Mouse (Mus musculus) embryonic facial prominence, embryonic 14.5 days (tissue): Measurements from ENCODE around the gene Atp6v1a. TPM values are rescaled to one million over a fixed set of nuclear protein-coding genes. Genes with fewer than 3 reads are reported as not detected.

ENCODE experiments used
- ATAC-seq: fragments of 200-750 bp; cut with Nextera tagmentation; 2 replicates; pipeline ENCODE4 v1.8.0; 2017; ENCODE audit warnings: low read depth, moderate number of reproducible peaks, moderate TSS enrichment
- DNase-seq: peaks from one replicate; pipeline ENCODE4 v3.0.0-alpha.2; 2015; ENCODE audit warnings: low spot score
- H3K27ac ChIP-seq: fragments of 300-500 bp; sonication (generic); replicated peaks from 2 replicates; pipeline ENCODE4 v1.5.1; 2014; ENCODE audit warnings: low read depth, mild to moderate bottlenecking, low read length, moderate library complexity
- H3K27me3 ChIP-seq: fragments of 300-500 bp; sonication (generic); replicated peaks from 2 replicates; pipeline ENCODE4 v1.6.1; 2014; ENCODE audit warnings: low read length; ENCODE audit not compliant: control insufficient read depth, insufficient read depth
- H3K36me3 ChIP-seq: fragments of 300-500 bp; sonication (generic); 2 replicates; pipeline ENCODE4 v1.6.1; 2014; ENCODE audit warnings: low read length, mixed read lengths; ENCODE audit not compliant: control insufficient read depth, insufficient read depth
- H3K4me1 ChIP-seq: fragments of 300-500 bp; sonication (generic); 2 replicates; pipeline ENCODE4 v1.6.1; 2014; ENCODE audit warnings: antibody characterized with exemption, low read length; ENCODE audit not compliant: control insufficient read depth, insufficient read depth
- H3K4me2 ChIP-seq: fragments of 300-500 bp; sonication (generic); 2 replicates; pipeline ENCODE4 v1.6.1; 2014; ENCODE audit warnings: low read depth, mild to moderate bottlenecking, low read length, moderate library complexity, mixed read lengths
- H3K4me3 ChIP-seq: fragments of 300-500 bp; sonication (generic); 2 replicates; pipeline ENCODE4 v1.5.1; 2014; ENCODE audit warnings: low read depth, mild to moderate bottlenecking, low read length
- H3K9ac ChIP-seq: fragments of 300-500 bp; sonication (generic); 2 replicates; pipeline ENCODE4 v1.6.1; 2014; ENCODE audit warnings: low read depth, mild to moderate bottlenecking, low read length, moderate library complexity, mixed read lengths
- H3K9me3 ChIP-seq: fragments of 300-500 bp; sonication (generic); 2 replicates; pipeline ENCODE4 v1.6.1; 2016; ENCODE audit warnings: low read length; ENCODE audit not compliant: control insufficient read depth
- WGBS: fragments of 180-500 bp; shearing (Covaris S2); extraction: QIAGEN DNeasy Blood & Tissue Kit; methylation state at CpG from one replicate; pipeline ENCODE4 v1.1.7; 2014; 5-methylcytosine and 5-hydroxymethylcytosine counted together
- polyA plus RNA-seq: library from polyadenylated mRNA; unstranded; fragments of >200 nt; fragmentation: Nextera tagmentation; extraction: Ambion mirVana; gene quantifications from 2 replicates; pipeline ENCODE4 v1.2.1, GENCODE M21; 2014

Atp6v1a gene
- polyA plus RNA-seq, 1 experiment from 2014 or later, result 76.2 TPM

GRCm38 (mm10) chr16:44126437-44126836, 13.1 kb downstream of the Atp6v1a start:
- Histone ChIP-seq H3K4me1 (no peaks in the 10 kb centered on the region; the same call in 1 of the 2 replicates), H3K4me3 (no peak overlapping the region), H3K27me3 (no peaks in the 10 kb centered on the region), H3K9me3 (no peaks in the 10 kb centered on the region), H3K9ac (no peak overlapping the region), H3K27ac (0 out of 2 replicates have a peak overlapping the region, but pooled peaks have one; percentile 24), H3K4me2 (no peak overlapping the region), H3K36me3 (no peaks in the 10 kb centered on the region)
- 58% methylated on average over 4 of the region's 4 CpGs for WGBS
- peak; percentile 87 for DNase-seq
- peak; percentile 89 for ATAC-seq

GRCm38 (mm10) chr16:44125436-44125835, 14.1 kb downstream of the Atp6v1a start:
- WGBS, result 83% methylated on average over 2 of the region's 2 CpGs
- Histone ChIP-seq H3K4me2 (no peak overlapping the region), H3K4me1 (no peaks in the 10 kb centered on the region; the same call in 1 of the 2 replicates), H3K9me3 (no peaks in the 10 kb centered on the region), H3K9ac (no peak overlapping the region), H3K27me3 (no peaks in the 10 kb centered on the region), H3K36me3 (no peaks in the 10 kb centered on the region), H3K27ac (no peak overlapping the region), H3K4me3 (no peak overlapping the region)
- ATAC-seq, result no peak
- DNase-seq, result no peak

- H3K27me3 ChIP-seq, result no peaks in the 10 kb centered on the region
- H3K4me2 ChIP-seq, result no peak overlapping the region
- no peaks in the 10 kb centered on the region; the same call in 1 of the 2 replicates for H3K4me1 ChIP-seq
- H3K4me3 ChIP-seq, result no peak overlapping the region
- H3K9me3 ChIP-seq, result no peaks in the 10 kb centered on the region
- H3K27ac ChIP-seq, result no peak overlapping the region
- DNase-seq (no peak), ATAC-seq (no peak)
- 71% methylated on average over 1 of the region's 1 CpGs for WGBS
- H3K9ac ChIP-seq, result no peak overlapping the region
- no peaks in the 10 kb centered on the region for H3K36me3 ChIP-seq
Observed at GRCm38 (mm10) chr16:44124713-44125112, 14.8 kb downstream of the Atp6v1a start.

DNA sequence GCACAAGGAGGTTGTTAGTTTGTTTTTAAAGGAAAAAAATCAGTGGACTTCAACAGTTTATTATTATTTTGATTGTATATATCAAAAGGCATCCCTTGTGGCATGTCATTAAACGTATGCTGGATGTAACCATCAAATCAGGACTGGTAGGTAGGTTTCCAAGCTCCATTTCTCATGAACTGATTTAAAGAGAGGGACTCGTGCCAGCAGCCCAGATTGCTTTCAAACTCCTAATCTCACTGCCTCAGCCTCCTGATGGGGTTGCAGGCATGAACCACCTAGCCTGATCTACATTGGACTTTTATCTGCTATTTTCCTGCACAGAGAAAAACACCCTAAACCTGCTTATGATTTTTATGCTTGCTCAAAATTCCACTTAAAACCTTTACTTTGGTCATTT, 15.7 kb downstream of the Atp6v1a start:
- no peak overlapping the region for H3K4me3 ChIP-seq
- H3K27ac ChIP-seq, result no peak overlapping the region
- ATAC-seq, result no peak
- no peaks in the 10 kb centered on the region for H3K27me3 ChIP-seq
- no peak overlapping the region for H3K4me2 ChIP-seq
- no peak for DNase-seq
- no peaks in the 10 kb centered on the region; the same call in 1 of the 2 replicates for H3K4me1 ChIP-seq
- WGBS, result 71% methylated on average over 2 of the region's 2 CpGs
- no peaks in the 10 kb centered on the region for H3K36me3 ChIP-seq
- no peak overlapping the region for H3K9ac ChIP-seq
- H3K9me3 ChIP-seq, result no peaks in the 10 kb centered on the region

- Histone ChIP-seq H3K9ac (no peak overlapping the region), H3K27me3 (no peaks in the 10 kb centered on the region), H3K4me2 (no peak overlapping the region), H3K4me3 (no peak overlapping the region), H3K36me3 (no peaks in the 10 kb centered on the region), H3K27ac (no peak overlapping the region), H3K4me1 (no peaks in the 10 kb centered on the region; the same call in 1 of the 2 replicates), H3K9me3 (no peaks in the 10 kb centered on the region)
- ATAC-seq (no peak), DNase-seq (peak; percentile 16)
- 79% methylated on average over 7 of the region's 7 CpGs for WGBS
Observed at GRCm38 (mm10) chr16:44122982-44123725, 16.4 kb downstream of the Atp6v1a start.

DNA sequence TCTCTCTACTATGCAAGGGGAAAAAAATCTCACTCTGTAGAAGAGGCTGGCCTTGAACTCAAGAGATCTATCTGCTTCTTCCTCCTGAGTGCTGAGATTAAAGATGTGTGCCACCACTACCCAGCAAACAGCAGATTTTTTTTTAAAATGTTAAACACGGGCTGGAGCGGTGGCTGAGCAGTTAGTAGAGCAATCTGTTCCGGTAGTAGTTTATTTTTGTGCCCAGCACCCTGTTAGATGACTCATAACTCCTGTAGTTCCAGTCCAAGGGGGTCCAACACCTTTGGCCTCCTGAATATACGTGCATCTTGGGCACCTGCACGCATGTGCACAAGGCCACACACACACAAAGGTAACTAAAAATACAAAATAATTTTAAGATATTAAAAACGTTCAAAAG, 16.9 kb downstream of the Atp6v1a start:
- H3K9ac ChIP-seq, result no peak overlapping the region
- H3K36me3 ChIP-seq, result no peaks in the 10 kb centered on the region
- H3K4me3 ChIP-seq, result no peak overlapping the region
- WGBS, result 89% methylated on average over 6 of the region's 6 CpGs
- H3K9me3 ChIP-seq, result no peaks in the 10 kb centered on the region
- no peaks in the 10 kb centered on the region; the same call in 1 of the 2 replicates for H3K4me1 ChIP-seq
- ATAC-seq (no peak), DNase-seq (no peak)
- no peaks in the 10 kb centered on the region for H3K27me3 ChIP-seq
- no peak overlapping the region for H3K27ac ChIP-seq
- H3K4me2 ChIP-seq, result no peak overlapping the region

DNA sequence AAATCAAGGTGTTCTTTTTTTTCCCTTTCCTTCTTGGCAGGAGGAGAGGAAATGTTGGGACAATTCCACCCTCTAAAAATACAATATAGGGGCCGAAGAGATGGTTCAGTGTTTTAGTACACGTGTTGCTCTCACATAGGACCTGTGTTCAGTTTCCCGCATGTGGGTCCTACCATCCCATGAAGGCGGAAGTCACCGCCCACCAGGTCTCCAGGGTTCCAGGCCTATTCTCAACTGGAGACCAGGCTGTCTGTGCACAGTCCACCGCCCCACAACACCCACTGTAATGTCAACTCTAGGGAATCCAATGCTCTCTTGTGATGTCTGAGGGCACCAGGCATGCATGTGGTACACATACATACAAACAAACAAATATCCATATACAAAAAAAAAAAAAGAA, 17.4 kb downstream of the Atp6v1a start:
- H3K4me2 ChIP-seq, result no peak overlapping the region
- no peak overlapping the region for H3K27ac ChIP-seq
- 88% methylated on average over 6 of the region's 6 CpGs for WGBS
- H3K9me3 ChIP-seq, result no peaks in the 10 kb centered on the region
- ATAC-seq (no peak), DNase-seq (no peak)
- H3K9ac ChIP-seq, result no peak overlapping the region
- no peaks in the 10 kb centered on the region for H3K36me3 ChIP-seq
- no peak overlapping the region for H3K4me3 ChIP-seq
- no peaks in the 10 kb centered on the region for H3K27me3 ChIP-seq
- no peaks in the 10 kb centered on the region; the same call in 1 of the 2 replicates for H3K4me1 ChIP-seq

DNA sequence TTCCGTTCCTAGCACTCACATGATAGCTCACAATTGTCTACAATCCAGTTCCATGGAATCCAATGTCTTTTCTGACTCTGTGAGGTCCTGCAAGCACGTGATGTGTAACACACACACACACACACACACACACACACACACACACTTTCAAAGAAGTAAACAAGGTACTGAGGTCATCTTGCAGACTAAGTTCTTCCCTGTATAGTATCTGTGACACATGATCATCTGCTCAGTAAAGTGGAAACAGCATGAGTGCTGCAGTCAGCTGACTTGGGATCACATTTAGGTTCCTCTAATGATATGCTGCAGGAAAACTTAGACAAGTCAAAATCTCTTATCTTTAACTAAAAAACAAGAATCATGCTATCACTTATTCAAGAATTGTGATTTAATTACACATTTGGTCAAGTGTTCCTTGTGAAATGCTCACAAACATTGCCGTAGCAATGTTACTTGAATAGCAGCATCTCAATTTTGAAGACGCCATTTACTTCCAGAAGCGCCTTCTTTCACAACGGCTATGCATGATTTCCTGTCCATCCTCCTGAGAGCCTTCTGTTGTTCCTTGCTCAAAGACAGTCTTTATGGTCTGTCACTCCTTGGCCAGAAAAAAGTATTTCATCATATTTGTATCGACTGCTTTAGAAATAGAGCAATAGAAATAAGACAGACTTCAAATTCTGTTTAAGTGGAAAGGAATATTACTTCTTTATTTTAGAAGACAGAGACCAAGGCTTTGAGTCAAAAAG, 19.6 kb downstream of the Atp6v1a start:
- no peaks in the 10 kb centered on the region; the same call in 1 of the 2 replicates for H3K4me1 ChIP-seq
- no peak overlapping the region for H3K9ac ChIP-seq
- peaks cover 19% of the 10 kb centered on the region for H3K36me3 ChIP-seq
- H3K4me3 ChIP-seq, result no peak overlapping the region
- no peaks in the 10 kb centered on the region for H3K9me3 ChIP-seq
- 80% methylated on average over 7 of the region's 7 CpGs for WGBS
- H3K4me2 ChIP-seq, result no peak overlapping the region
- H3K27me3 ChIP-seq, result no peaks in the 10 kb centered on the region
- ATAC-seq (no peak), DNase-seq (no peak)
- no peak overlapping the region for H3K27ac ChIP-seq
